Mouse (Mus musculus) brain, embryonic 14.5 days (tissue): ENCODE results near the gene Tdrd6.

Source experiments
- CTCF ChIP-seq: fragments of 200-500 bp; IDR thresholded peaks from 2 replicates; pipeline ENCODE4 v1.5.1; 2012; ENCODE audit warnings: inconsistent platforms, mild to moderate bottlenecking, moderate library complexity, borderline replicate concordance; ENCODE audit not compliant: insufficient read depth, insufficient read length; ENCODE audit errors: extremely low read depth
- POLR2A ChIP-seq: fragments of 200-500 bp; IDR thresholded peaks from 2 replicates; pipeline ENCODE4 v1.6.1; 2012; ENCODE audit warnings: mild to moderate bottlenecking, inconsistent platforms, borderline replicate concordance; ENCODE audit not compliant: poor library complexity, insufficient read depth, insufficient read length, severe bottlenecking; ENCODE audit errors: extremely low read depth

DNA sequence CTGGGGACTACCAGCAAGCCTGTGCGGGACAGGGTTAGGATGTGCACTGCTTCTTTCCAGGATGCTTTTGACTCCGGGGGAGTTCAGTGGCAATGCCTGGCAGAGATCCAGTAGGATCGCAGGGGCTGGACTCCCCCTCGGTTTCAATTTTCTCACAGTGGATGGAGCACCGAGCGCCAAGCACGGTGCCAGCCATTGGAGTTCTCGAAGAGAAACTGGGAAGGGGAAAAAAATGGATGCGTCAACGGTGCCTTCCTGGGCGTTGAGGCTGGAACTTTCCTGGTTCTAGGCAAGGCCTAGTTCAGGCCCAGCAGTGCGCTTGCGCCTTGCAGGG is 295 bp upstream of the Tdrd6 start:
- TF ChIP-seq POLR2A (no peak), CTCF (no peak)
